Mouse (Mus musculus): ENCODE data around the gene Armt1. TPM values are rescaled to one million over a fixed set of nuclear protein-coding genes. Genes with fewer than 3 reads are reported as not detected.
"Not testable (repeated sequence)": the region's sequence is repeated elsewhere in the genome, so short reads cannot be mapped to it uniquely, and the experiment has no call there.

The Armt1 gene
- polyA plus RNA-seq, 1 experiment from 2014 or later: 22.1 TPM

- H3K36me3 ChIP-seq: peaks cover 39% of the 10 kb centered on the region
Measured at GRCm38 (mm10) chr10:4395321-4395720, 36.9 kb upstream of the Armt1 start.

GRCm38 (mm10) chr10:4398058-4398457 lies 34.2 kb upstream of the Armt1 start:
- peaks cover 43% of the 10 kb centered on the region for H3K36me3 ChIP-seq
- no peaks in the 10 kb centered on the region for H3K27me3 ChIP-seq
- no peak for ATAC-seq (ENCODE audit: insufficient number of reproducible peaks, insufficient read depth, low FRiP score, low TSS enrichment, low read depth)
- H3K4me2 ChIP-seq: no peak overlapping the region
- no peaks in the 10 kb centered on the region for H3K4me1 ChIP-seq
- no peak overlapping the region for H3K4me3 ChIP-seq
- H3K9ac ChIP-seq: no peak overlapping the region
- H3K9me3 ChIP-seq: no peaks in the 10 kb centered on the region
- WGBS: 87% methylated on average over 5 of the region's 5 CpGs
- no peak overlapping the region for H3K27ac ChIP-seq

More at GRCm38 (mm10) chr10:4395321-4395720, 36.9 kb upstream of the Armt1 start:
- H3K4me1 ChIP-seq: peaks cover 17% of the 10 kb centered on the region
- no peak for ATAC-seq (ENCODE audit: insufficient number of reproducible peaks, insufficient read depth, low FRiP score, low TSS enrichment, low read depth)
- H3K27ac ChIP-seq: no peak overlapping the region
- no peak overlapping the region for H3K4me3 ChIP-seq
- WGBS: 90% methylated on average over 3 of the region's 3 CpGs
- no peaks in the 10 kb centered on the region for H3K9me3 ChIP-seq
- H3K27me3 ChIP-seq: no peaks in the 10 kb centered on the region
- no peak overlapping the region for H3K9ac ChIP-seq
- H3K4me2 ChIP-seq: no peak overlapping the region

- ATAC-seq (ENCODE audit: insufficient number of reproducible peaks, insufficient read depth, low FRiP score, low TSS enrichment, low read depth): no peak
- H3K9me3 ChIP-seq: no peaks in the 10 kb centered on the region
- peaks cover 51% of the 10 kb centered on the region for H3K36me3 ChIP-seq
- 60% methylated on average over 5 of the region's 5 CpGs for WGBS
- H3K9ac ChIP-seq: no peak overlapping the region
- no peak overlapping the region for H3K27ac ChIP-seq
- H3K4me2 ChIP-seq: no peak overlapping the region
- no peaks in the 10 kb centered on the region for H3K4me1 ChIP-seq
- no peaks in the 10 kb centered on the region for H3K27me3 ChIP-seq
- no peak overlapping the region for H3K4me3 ChIP-seq
Measured at GRCm38 (mm10) chr10:4404895-4405491, 27.3 kb upstream of the Armt1 start.

GRCm38 (mm10) chr10:4405511-4405910 lies 26.8 kb upstream of the Armt1 start:
- Histone ChIP-seq H3K27ac (no peak overlapping the region), H3K9ac (no peak overlapping the region), H3K27me3 (no peaks in the 10 kb centered on the region), H3K4me2 (no peak overlapping the region), H3K9me3 (no peaks in the 10 kb centered on the region), H3K4me1 (no peaks in the 10 kb centered on the region), H3K36me3 (peaks cover 57% of the 10 kb centered on the region), H3K4me3 (no peak overlapping the region)
- WGBS: 89% methylated on average over 5 of the region's 5 CpGs
- no peak for ATAC-seq (ENCODE audit: insufficient number of reproducible peaks, insufficient read depth, low FRiP score, low TSS enrichment, low read depth)

GRCm38 (mm10) chr10:4407191-4407590 lies 25.1 kb upstream of the Armt1 start:
- Histone ChIP-seq H3K27ac (no peak overlapping the region), H3K4me1 (no peaks in the 10 kb centered on the region), H3K27me3 (no peaks in the 10 kb centered on the region), H3K4me3 (no peak overlapping the region), H3K36me3 (peaks cover 66% of the 10 kb centered on the region), H3K9me3 (no peaks in the 10 kb centered on the region), H3K9ac (no peak overlapping the region), H3K4me2 (no peak overlapping the region)
- ATAC-seq (ENCODE audit: insufficient number of reproducible peaks, insufficient read depth, low FRiP score, low TSS enrichment, low read depth): no peak
- 91% methylated on average over 1 of the region's 1 CpGs for WGBS

- H3K4me3 ChIP-seq: no peak overlapping the region
- no peak overlapping the region for H3K4me2 ChIP-seq
- H3K9ac ChIP-seq: no peak overlapping the region
- no peaks in the 10 kb centered on the region for H3K4me1 ChIP-seq
- H3K9me3 ChIP-seq: no peaks in the 10 kb centered on the region
- 81% methylated on average over 8 of the region's 8 CpGs for WGBS
- no peak overlapping the region for H3K27ac ChIP-seq
- H3K27me3 ChIP-seq: no peaks in the 10 kb centered on the region
- ATAC-seq (ENCODE audit: insufficient number of reproducible peaks, insufficient read depth, low FRiP score, low TSS enrichment, low read depth): no peak
- peaks cover 61% of the 10 kb centered on the region for H3K36me3 ChIP-seq
Measured at GRCm38 (mm10) chr10:4425245-4425644, 7.0 kb upstream of the Armt1 start.

GRCm38 (mm10) chr10:4430399-4430798 lies 1.9 kb upstream of the Armt1 start:
- Histone ChIP-seq H3K36me3 (peaks cover 31% of the 10 kb centered on the region), H3K27ac (no peak overlapping the region), H3K27me3 (no peaks in the 10 kb centered on the region), H3K9ac (peak overlapping the region; percentile 83), H3K4me1 (peaks cover 14% of the 10 kb centered on the region), H3K9me3 (no peaks in the 10 kb centered on the region), H3K4me2 (peak overlapping the region; percentile 75; the same call in 1 of the 2 replicates), H3K4me3 (no peak overlapping the region)
- 89% methylated on average over 8 of the region's 8 CpGs for WGBS
- ATAC-seq (ENCODE audit: insufficient number of reproducible peaks, insufficient read depth, low FRiP score, low TSS enrichment, low read depth): no peak

GRCm38 (mm10) chr10:4430826-4431225 lies 1.4 kb upstream of the Armt1 start:
- Histone ChIP-seq H3K36me3 (peaks cover 31% of the 10 kb centered on the region), H3K4me2 (peak overlapping the region; percentile 75), H3K27ac (no peak overlapping the region), H3K27me3 (no peaks in the 10 kb centered on the region), H3K9me3 (no peaks in the 10 kb centered on the region), H3K9ac (peak overlapping the region; percentile 83), H3K4me3 (peak overlapping the region; percentile 71), H3K4me1 (peaks cover 14% of the 10 kb centered on the region)
- no peak for ATAC-seq (ENCODE audit: insufficient number of reproducible peaks, insufficient read depth, low FRiP score, low TSS enrichment, low read depth)
- 89% methylated on average over 3 of the region's 3 CpGs for WGBS

- Histone ChIP-seq H3K9ac (peak overlapping the region; percentile 83), H3K36me3 (peaks cover 26% of the 10 kb centered on the region), H3K4me2 (peak overlapping the region; percentile 75), H3K9me3 (no peaks in the 10 kb centered on the region), H3K4me1 (peaks cover 14% of the 10 kb centered on the region), H3K27ac (no peak overlapping the region; the same call in 1 of the 2 replicates), H3K4me3 (peak overlapping the region; percentile 71), H3K27me3 (no peaks in the 10 kb centered on the region)
- 11% methylated on average over 5 of the region's 5 CpGs for WGBS
- peak; percentile 16; the same call in 1 of the 2 replicates for ATAC-seq (ENCODE audit: insufficient number of reproducible peaks, insufficient read depth, low FRiP score, low TSS enrichment, low read depth)
Measured at GRCm38 (mm10) chr10:4431746-4432122, 533 bp upstream of the Armt1 start.

- no peaks in the 10 kb centered on the region for H3K27me3 ChIP-seq
- H3K36me3 ChIP-seq: peaks cover 16% of the 10 kb centered on the region; the same call in 1 of the 2 replicates
- 7% methylated on average over 19 of the region's 19 CpGs for WGBS
- peaks cover 14% of the 10 kb centered on the region for H3K4me1 ChIP-seq
- no peaks in the 10 kb centered on the region for H3K9me3 ChIP-seq
- H3K9ac ChIP-seq: peak overlapping the region; percentile 83
- peak overlapping the region; percentile 63 for H3K4me2 ChIP-seq
- peak overlapping the region; percentile 71 for H3K4me3 ChIP-seq
- peak overlapping the region; percentile 90 for H3K27ac ChIP-seq
- ATAC-seq (ENCODE audit: insufficient number of reproducible peaks, insufficient read depth, low FRiP score, low TSS enrichment, low read depth): no peak
Measured at GRCm38 (mm10) chr10:4432996-4433755, 909 bp downstream of the Armt1 start.

GRCm38 (mm10) chr10:4433871-4434270 lies 1.6 kb downstream of the Armt1 start:
- not testable (repeated sequence) for H3K27ac ChIP-seq; ATAC-seq (ENCODE audit: insufficient number of reproducible peaks, insufficient read depth, low FRiP score, low TSS enrichment, low read depth); H3K9me3 ChIP-seq; H3K27me3 ChIP-seq; H3K9ac ChIP-seq; H3K4me3 ChIP-seq
- peaks cover 14% of the 10 kb centered on the region for H3K4me1 ChIP-seq
- H3K4me2 ChIP-seq: peak overlapping the region; percentile 63
- 82% methylated on average over 2 of the region's 2 CpGs for WGBS
- peaks cover 16% of the 10 kb centered on the region; the same call in 1 of the 2 replicates for H3K36me3 ChIP-seq

- Histone ChIP-seq H3K4me1 (peaks cover 14% of the 10 kb centered on the region), H3K27ac (no peak overlapping the region), H3K27me3 (no peaks in the 10 kb centered on the region), H3K9me3 (no peaks in the 10 kb centered on the region), H3K36me3 (peaks cover 30% of the 10 kb centered on the region), H3K9ac (no peak overlapping the region), H3K4me3 (no peak overlapping the region), H3K4me2 (no peak overlapping the region)
- no peak for ATAC-seq (ENCODE audit: insufficient number of reproducible peaks, insufficient read depth, low FRiP score, low TSS enrichment, low read depth)
- 75% methylated on average over 3 of the region's 3 CpGs for WGBS
Measured at GRCm38 (mm10) chr10:4435416-4435815, 3.1 kb downstream of the Armt1 start.

Measured in embryonic facial prominence, embryonic 13.5 days (tissue).